Mouse (Mus musculus) liver, adult 2 months (tissue): ENCODE data around the gene Actn1. TPM values are rescaled to one million over a fixed set of nuclear protein-coding genes. Genes with fewer than 3 reads are reported as not detected.

Source experiments
- DNase-seq: peaks from one replicate; pipeline ENCODE4 v3.0.0-alpha.2; 2011; ENCODE audit warnings: low read depth, low spot score; ENCODE audit errors: extremely low read depth
- H3K27ac ChIP-seq: fragments of 200-500 bp; replicated peaks from 2 replicates; pipeline ENCODE4 v1.5.1; 2012; ENCODE audit warnings: low read depth, mild to moderate bottlenecking, control low read depth, inconsistent platforms, low read length; ENCODE audit not compliant: insufficient read depth
- H3K27me3 ChIP-seq: fragments of 200-500 bp; 2 replicates; pipeline ENCODE4 v1.6.1; 2012; ENCODE audit warnings: mild to moderate bottlenecking, moderate library complexity, low read length, inconsistent platforms; ENCODE audit not compliant: control insufficient read depth, insufficient read depth
- H3K36me3 ChIP-seq: fragments of 200-500 bp; 2 replicates; pipeline ENCODE4 v1.6.1; 2012; ENCODE audit warnings: low read length, inconsistent platforms; ENCODE audit not compliant: control insufficient read depth, insufficient read depth
- H3K4me1 ChIP-seq: fragments of 200-500 bp; 2 replicates; pipeline ENCODE4 v1.6.1; 2011; ENCODE audit warnings: low read length; ENCODE audit not compliant: control insufficient read depth, insufficient read depth
- H3K4me3 ChIP-seq: fragments of 200-500 bp; 2 replicates; pipeline ENCODE4 v1.5.1; 2011; ENCODE audit warnings: low read depth, mild to moderate bottlenecking, control low read depth, low read length, moderate library complexity; ENCODE audit not compliant: insufficient read depth
- H3K79me2 ChIP-seq: fragments of 200-500 bp; 2 replicates; pipeline ENCODE4 v1.6.1; 2012; ENCODE audit warnings: inconsistent platforms, mild to moderate bottlenecking, low read length, moderate library complexity; ENCODE audit not compliant: control insufficient read depth, insufficient read depth
- H3K9ac ChIP-seq: fragments of 200-500 bp; 2 replicates; pipeline ENCODE4 v1.6.1; 2012; ENCODE audit warnings: low read depth, mild to moderate bottlenecking, control low read depth, inconsistent platforms, low read length
- CTCF ChIP-seq: fragments of 200-500 bp; IDR thresholded peaks from 2 replicates; pipeline ENCODE4 v1.5.1; 2011; ENCODE audit warnings: low read depth, low read length, control low read depth
- POLR2A ChIP-seq: fragments of 200-500 bp; IDR thresholded peaks from 2 replicates; pipeline ENCODE4 v1.6.1; 2011; ENCODE audit warnings: low read length, control low read depth; ENCODE audit not compliant: insufficient read depth; ENCODE audit errors: extremely low read depth
- WGBS: fragments of 180-500 bp; shearing (Covaris S2); methylation state at CpG from one replicate; pipeline ENCODE4 v1.1.7; 2018; 5-methylcytosine and 5-hydroxymethylcytosine counted together
- polyA plus RNA-seq: library from polyadenylated mRNA; depleted of rRNA; stranded (reverse); fragments of >200 nt; gene quantifications from 2 replicates; pipeline ENCODE4 v1.2.3, GENCODE M21; 2012
- total RNA-seq: library from RNA; depleted of rRNA; stranded (reverse); fragments of >200 nt; gene quantifications from 2 replicates; pipeline ENCODE4 v1.2.3, GENCODE M21; 2014

Gene Actn1
- total and polyA plus RNA-seq, 2 experiments: 15.4 to 17.6 TPM

DNA sequence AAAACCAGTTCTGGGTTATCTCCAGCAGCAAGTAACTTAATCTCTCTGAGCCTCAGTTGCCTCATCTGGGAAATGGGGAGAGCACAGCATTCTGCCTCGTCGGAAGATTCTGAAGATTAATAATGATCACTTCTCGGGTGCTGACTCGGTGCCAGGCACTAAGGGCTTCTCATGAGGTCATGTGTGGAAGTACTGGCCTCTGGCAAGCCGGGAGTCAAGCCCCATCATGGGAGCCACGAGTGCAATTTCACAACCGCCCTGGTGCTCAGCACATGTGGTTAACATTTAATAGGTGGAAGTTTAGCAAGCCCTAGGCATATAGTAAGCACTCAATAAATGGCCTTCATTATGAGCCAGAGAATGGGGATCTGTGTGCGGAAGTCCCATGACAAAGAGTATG is 125.0 kb downstream of the Actn1 start:
- Histone ChIP-seq H3K9ac (peak overlapping the region; percentile 51), H3K4me3 (peak overlapping the region; percentile 9; the same call in 1 of the 2 replicates), H3K79me2 (no peaks in the 10 kb centered on the region), H3K4me1 (peaks cover 26% of the 10 kb centered on the region), H3K27me3 (no peaks in the 10 kb centered on the region), H3K27ac (peak overlapping the region; percentile 90), H3K36me3 (no peaks in the 10 kb centered on the region)
- TF ChIP-seq POLR2A (no peak), CTCF (no peak)
- peak; percentile 95 for DNase-seq
- WGBS: 23% methylated on average over 8 of the region's 8 CpGs

DNA sequence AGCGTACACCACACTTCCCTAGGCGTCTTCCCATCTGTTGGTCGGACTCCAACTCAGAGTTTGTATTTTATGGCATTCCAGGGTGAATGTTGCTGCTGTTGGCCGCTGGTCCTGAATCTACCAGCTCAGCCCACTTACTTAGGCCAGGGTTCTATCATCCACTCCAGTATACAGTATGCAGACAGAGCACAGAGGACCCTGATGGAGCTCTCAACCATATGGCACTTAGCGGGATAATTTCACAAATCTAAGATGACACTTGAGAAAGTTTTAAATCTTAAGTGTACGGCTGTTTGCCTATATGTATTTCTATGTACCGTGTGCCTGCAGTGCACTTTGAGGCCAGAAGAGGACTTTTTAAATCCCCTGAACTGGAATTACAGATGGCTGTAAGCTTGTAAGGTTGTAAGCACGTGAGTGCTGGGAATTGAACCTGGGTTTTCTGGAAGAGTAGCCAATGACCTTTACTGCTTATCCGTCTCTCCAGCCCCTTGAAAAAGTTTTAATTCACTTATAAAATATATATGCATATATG is 127.1 kb downstream of the Actn1 start:
- peak; percentile 56 for DNase-seq
- Histone ChIP-seq H3K9ac (peak overlapping the region; percentile 73), H3K27ac (peak overlapping the region; percentile 92), H3K79me2 (no peaks in the 10 kb centered on the region), H3K36me3 (no peaks in the 10 kb centered on the region), H3K4me3 (peak overlapping the region; percentile 43; the same call in 1 of the 2 replicates), H3K4me1 (peaks cover 33% of the 10 kb centered on the region), H3K27me3 (no peaks in the 10 kb centered on the region)
- TF ChIP-seq POLR2A: no peak
- no peak for TF ChIP-seq CTCF
- 32% methylated on average over 9 of the region's 9 CpGs for WGBS

DNA sequence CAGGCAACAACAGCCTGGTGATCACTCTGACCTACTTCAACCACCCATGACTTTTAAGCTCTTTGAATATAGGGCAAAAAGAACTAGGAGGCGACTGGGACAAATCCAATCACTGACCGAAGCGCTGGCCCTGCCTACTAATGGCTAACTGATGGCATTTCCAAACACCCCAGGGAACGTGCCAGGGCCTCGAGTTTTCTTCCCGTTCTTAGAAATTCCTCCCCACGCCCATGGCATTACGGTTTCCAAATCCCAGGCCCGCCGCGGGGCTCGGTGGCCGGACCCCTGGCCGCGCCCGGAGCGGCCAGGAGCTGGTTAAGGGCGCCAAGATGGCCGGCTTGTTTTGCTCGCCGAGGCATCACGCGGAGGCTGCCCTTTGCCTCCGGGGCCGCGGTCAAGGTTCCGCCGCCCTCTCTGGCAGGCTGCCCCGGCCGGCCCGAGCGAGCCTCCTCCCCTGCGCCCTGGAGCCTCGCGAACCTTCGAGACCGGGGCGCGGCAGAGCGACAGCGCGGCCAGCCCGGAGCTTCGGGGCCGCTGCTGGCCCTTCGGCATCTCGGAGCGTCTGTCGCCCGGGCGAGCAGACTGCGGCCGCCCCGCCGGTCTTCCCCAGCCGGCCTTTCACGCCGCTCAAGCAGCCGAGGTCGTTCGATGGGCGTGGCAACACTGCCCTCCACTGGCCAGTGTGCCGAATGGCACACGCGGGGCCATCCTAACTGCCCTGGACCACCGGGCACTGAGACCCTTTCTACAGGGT is 127.7 kb downstream of the Actn1 start:
- peak; percentile 94 for DNase-seq
- Histone ChIP-seq H3K4me1 (peaks cover 34% of the 10 kb centered on the region), H3K79me2 (peaks cover 3% of the 10 kb centered on the region; the same call in 1 of the 2 replicates), H3K36me3 (no peaks in the 10 kb centered on the region), H3K9ac (peak overlapping the region; percentile 73), H3K27ac (peak overlapping the region; percentile 92), H3K27me3 (no peaks in the 10 kb centered on the region), H3K4me3 (peak overlapping the region; percentile 43)
- under 1% methylated on average over 65 of the region's 66 CpGs for WGBS
- peak; percentile 95 for TF ChIP-seq CTCF
- 0 out of 2 replicates have a peak, but pooled peaks have one; percentile 36 for TF ChIP-seq POLR2A

DNA sequence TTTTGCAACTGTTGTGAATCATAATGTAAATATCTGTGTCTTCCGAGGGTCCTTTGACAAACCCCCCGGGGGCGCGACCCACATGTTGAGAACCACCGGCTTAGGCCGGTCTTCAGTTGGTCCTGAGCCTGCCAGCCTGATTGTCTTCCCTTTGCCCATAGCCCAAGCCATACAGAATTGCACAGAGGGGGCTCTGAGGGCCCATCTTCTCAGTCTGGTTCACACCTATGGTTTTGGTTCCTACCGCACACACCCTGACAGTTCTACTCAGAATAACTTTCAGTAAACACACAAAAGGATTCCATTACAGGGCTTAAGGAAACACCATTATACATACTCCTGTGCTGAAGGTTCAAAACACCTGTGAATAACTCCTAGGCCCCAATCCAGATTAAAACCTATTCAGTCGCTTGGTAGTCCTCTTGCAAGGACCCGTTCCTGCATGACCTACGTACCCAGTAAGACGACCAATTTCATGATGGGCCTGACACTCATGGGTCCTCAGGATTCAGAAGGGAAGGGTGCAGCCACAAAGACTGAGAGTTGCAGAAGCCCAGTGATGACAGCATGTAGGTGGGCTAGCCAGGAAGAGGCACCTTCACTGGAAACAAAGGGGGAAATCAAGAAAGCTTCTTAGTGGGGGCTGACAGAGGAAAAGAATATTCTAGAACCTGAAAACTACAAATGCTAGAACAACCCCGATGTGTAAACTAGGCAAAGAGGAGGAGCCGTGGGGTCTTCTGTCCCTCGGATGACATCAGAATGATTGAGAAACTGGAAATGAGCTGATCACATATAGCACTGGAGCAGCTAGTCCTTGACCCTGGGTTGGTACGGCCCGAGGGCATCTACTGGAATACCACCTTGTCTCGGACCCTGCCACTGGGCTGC is 128.6 kb downstream of the Actn1 start:
- TF ChIP-seq POLR2A: peak; percentile 61; the same call in 1 of the 2 replicates
- no peak for TF ChIP-seq CTCF
- H3K27ac ChIP-seq: peak overlapping the region; percentile 92
- H3K27me3 ChIP-seq: no peaks in the 10 kb centered on the region
- peak; percentile 57 for DNase-seq
- H3K36me3 ChIP-seq: no peaks in the 10 kb centered on the region
- H3K4me3 ChIP-seq: peak overlapping the region; percentile 28
- H3K4me1 ChIP-seq: peaks cover 32% of the 10 kb centered on the region
- H3K79me2 ChIP-seq: peaks cover 6% of the 10 kb centered on the region; the same call in 1 of the 2 replicates
- WGBS: 15% methylated on average over 17 of the region's 17 CpGs
- peak overlapping the region; percentile 58 for H3K9ac ChIP-seq

DNA sequence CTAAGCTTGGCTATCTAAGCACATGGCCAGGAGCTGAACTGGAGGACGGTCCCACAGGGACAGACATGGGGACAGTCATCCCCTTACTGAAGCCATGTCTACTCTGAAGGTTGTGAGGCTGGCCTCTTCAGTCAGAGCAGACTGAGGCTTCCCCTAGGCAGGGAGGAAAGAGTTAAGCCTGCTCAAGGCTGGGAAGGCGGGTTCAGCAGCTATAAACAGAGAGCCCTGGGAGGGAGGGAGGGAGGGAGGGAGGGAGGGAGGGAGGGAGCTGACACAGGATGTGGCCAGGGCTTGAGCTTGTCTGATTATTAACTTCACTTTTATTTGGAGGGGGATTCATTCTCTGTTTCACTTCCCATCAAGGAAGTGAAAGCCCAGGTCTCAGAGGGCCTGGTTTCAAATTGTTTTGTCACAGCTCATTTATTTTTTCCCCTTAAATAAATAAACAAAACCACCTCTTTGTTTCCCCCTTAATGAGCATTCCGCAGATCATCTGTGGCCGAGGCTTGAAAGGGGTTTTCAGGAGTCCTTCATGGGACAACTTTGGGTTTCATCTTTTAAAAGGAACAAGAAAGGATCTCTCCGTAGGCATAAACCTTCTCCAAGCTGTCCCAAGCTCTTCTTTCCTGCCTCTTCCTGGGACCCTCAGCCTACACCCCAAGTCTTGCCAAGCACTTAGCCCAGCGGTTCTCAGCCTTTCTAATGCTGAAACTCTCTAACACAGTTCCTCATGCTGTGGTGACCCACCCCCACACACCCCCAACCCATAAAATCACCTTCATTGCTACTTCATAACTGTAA is 129.4 kb downstream of the Actn1 start:
- Histone ChIP-seq H3K9ac (peak overlapping the region; percentile 58), H3K4me3 (peak overlapping the region; percentile 28), H3K4me1 (peaks cover 27% of the 10 kb centered on the region), H3K27me3 (no peaks in the 10 kb centered on the region), H3K79me2 (peaks cover 6% of the 10 kb centered on the region; the same call in 1 of the 2 replicates), H3K27ac (peak overlapping the region; percentile 92), H3K36me3 (no peaks in the 10 kb centered on the region)
- WGBS: 3% methylated on average over 6 of the region's 6 CpGs
- TF ChIP-seq POLR2A (no peak), CTCF (no peak)
- peak; percentile 83 for DNase-seq
